Mouse (Mus musculus): ENCODE results near the gene Borcs7. TPM values are rescaled to one million over a fixed set of nuclear protein-coding genes. Genes with fewer than 3 reads are reported as not detected.
A peak's percentile ranks its signal among the peaks of the same experiment; 100 is the strongest.

Gene Borcs7
- polyA plus RNA-seq, 1 experiment from 2014 or later, result 10.9 TPM

- Histone ChIP-seq H3K4me3 (ENCODE audit: inconsistent target) (no peak overlapping the region), H3K27ac (no peak overlapping the region), H3K36me3 (ENCODE audit: inconsistent target) (no peaks in the 10 kb centered on the region), H3K79me2 (ENCODE audit: inconsistent target) (no peaks in the 10 kb centered on the region)
- WGBS (ENCODE audit: missing documents), result 60% methylated on average over 12 of the region's 12 CpGs
Observed at GRCm38 (mm10) chr19:46679720-46680383, 9.9 kb upstream of the Borcs7 start.

- peak overlapping the region; percentile 42 for H3K4me3 ChIP-seq (ENCODE audit: inconsistent target)
- H3K36me3 ChIP-seq (ENCODE audit: inconsistent target), result no peaks in the 10 kb centered on the region
- 83% methylated on average over 11 of the region's 11 CpGs for WGBS (ENCODE audit: missing documents)
- H3K27ac ChIP-seq, result 0 out of 2 replicates have a peak overlapping the region, but pooled peaks have one; percentile 64
- H3K79me2 ChIP-seq (ENCODE audit: inconsistent target), result peaks cover 5% of the 10 kb centered on the region; the same call in 1 of the 2 replicates
Observed at GRCm38 (mm10) chr19:46690387-46690786, 681 bp downstream of the Borcs7 start.

GRCm38 (mm10) chr19:46691078-46691477 is 1.4 kb downstream of the Borcs7 start:
- H3K79me2 ChIP-seq (ENCODE audit: inconsistent target), result peaks cover 5% of the 10 kb centered on the region; the same call in 1 of the 2 replicates
- no peak overlapping the region for H3K4me3 ChIP-seq (ENCODE audit: inconsistent target)
- WGBS (ENCODE audit: missing documents), result 51% methylated on average over 2 of the region's 2 CpGs
- H3K36me3 ChIP-seq (ENCODE audit: inconsistent target), result no peaks in the 10 kb centered on the region
- H3K27ac ChIP-seq, result no peak overlapping the region

- Histone ChIP-seq H3K4me3 (ENCODE audit: inconsistent target) (no peak overlapping the region), H3K36me3 (ENCODE audit: inconsistent target) (no peaks in the 10 kb centered on the region), H3K79me2 (ENCODE audit: inconsistent target) (peaks cover 5% of the 10 kb centered on the region; the same call in 1 of the 2 replicates), H3K27ac (no peak overlapping the region)
- 95% methylated on average over 4 of the region's 4 CpGs for WGBS (ENCODE audit: missing documents)
Observed at GRCm38 (mm10) chr19:46693146-46693545, 3.4 kb downstream of the Borcs7 start.

- Histone ChIP-seq H3K79me2 (ENCODE audit: inconsistent target) (no peaks in the 10 kb centered on the region), H3K36me3 (ENCODE audit: inconsistent target) (no peaks in the 10 kb centered on the region), H3K4me3 (ENCODE audit: inconsistent target) (no peak overlapping the region), H3K27ac (no peak overlapping the region)
- 94% methylated on average over 8 of the region's 8 CpGs for WGBS (ENCODE audit: missing documents)
Observed at GRCm38 (mm10) chr19:46696482-46696881, 6.8 kb downstream of the Borcs7 start.

GRCm38 (mm10) chr19:46696943-46697342 is 7.2 kb downstream of the Borcs7 start:
- H3K4me3 ChIP-seq (ENCODE audit: inconsistent target), result no peak overlapping the region
- no peak overlapping the region for H3K27ac ChIP-seq
- H3K79me2 ChIP-seq (ENCODE audit: inconsistent target), result no peaks in the 10 kb centered on the region
- no peaks in the 10 kb centered on the region for H3K36me3 ChIP-seq (ENCODE audit: inconsistent target)
- WGBS (ENCODE audit: missing documents), result 96% methylated on average over 7 of the region's 7 CpGs

GRCm38 (mm10) chr19:46697840-46698517 is 8.3 kb downstream of the Borcs7 start:
- H3K27ac ChIP-seq, result peak overlapping the region; percentile 54

GRCm38 (mm10) chr19:46699011-46699481 is 9.3 kb downstream of the Borcs7 start:
- Histone ChIP-seq H3K79me2 (ENCODE audit: inconsistent target) (no peaks in the 10 kb centered on the region), H3K4me3 (ENCODE audit: inconsistent target) (no peak overlapping the region), H3K36me3 (ENCODE audit: inconsistent target) (no peaks in the 10 kb centered on the region), H3K27ac (peak overlapping the region; percentile 54)
- 18% methylated on average over 10 of the region's 10 CpGs for WGBS (ENCODE audit: missing documents)

More at GRCm38 (mm10) chr19:46697840-46698517, 8.3 kb downstream of the Borcs7 start:
- Histone ChIP-seq H3K36me3 (ENCODE audit: inconsistent target) (no peaks in the 10 kb centered on the region), H3K4me3 (ENCODE audit: inconsistent target) (no peak overlapping the region), H3K79me2 (ENCODE audit: inconsistent target) (no peaks in the 10 kb centered on the region)
- 43% methylated on average over 19 of the region's 19 CpGs for WGBS (ENCODE audit: missing documents)

- no peak overlapping the region for H3K4me3 ChIP-seq (ENCODE audit: inconsistent target)
- H3K36me3 ChIP-seq (ENCODE audit: inconsistent target), result no peaks in the 10 kb centered on the region
- no peaks in the 10 kb centered on the region for H3K79me2 ChIP-seq (ENCODE audit: inconsistent target)
- 96% methylated on average over 9 of the region's 9 CpGs for WGBS (ENCODE audit: missing documents)
- H3K27ac ChIP-seq, result no peak overlapping the region
Observed at GRCm38 (mm10) chr19:46701156-46701555, 11.4 kb downstream of the Borcs7 start.

GRCm38 (mm10) chr19:46705779-46706495 is 16.2 kb downstream of the Borcs7 start:
- Histone ChIP-seq H3K79me2 (ENCODE audit: inconsistent target) (no peaks in the 10 kb centered on the region), H3K4me3 (ENCODE audit: inconsistent target) (no peak overlapping the region), H3K36me3 (ENCODE audit: inconsistent target) (no peaks in the 10 kb centered on the region), H3K27ac (no peak overlapping the region)
- whole genome bisulfite sequencing (ENCODE audit: missing documents), result 23% methylated on average over 7 of the region's 7 CpGs

GRCm38 (mm10) chr19:46706540-46707295 is 17.0 kb downstream of the Borcs7 start:
- Histone ChIP-seq H3K4me3 (ENCODE audit: inconsistent target) (0 out of 2 replicates have a peak overlapping the region, but pooled peaks have one; percentile 11), H3K27ac (no peak overlapping the region), H3K36me3 (ENCODE audit: inconsistent target) (no peaks in the 10 kb centered on the region), H3K79me2 (ENCODE audit: inconsistent target) (no peaks in the 10 kb centered on the region)
- WGBS (ENCODE audit: missing documents), result 89% methylated on average over 9 of the region's 9 CpGs

- no peaks in the 10 kb centered on the region for H3K36me3 ChIP-seq (ENCODE audit: inconsistent target)
- H3K79me2 ChIP-seq (ENCODE audit: inconsistent target), result no peaks in the 10 kb centered on the region
- WGBS (ENCODE audit: missing documents), result 16% methylated on average over 29 of the region's 31 CpGs
- H3K27ac ChIP-seq, result peak within 1 kb of the TSS; percentile 2; the same call in 1 of the 2 replicates
- H3K4me3 ChIP-seq (ENCODE audit: inconsistent target), result peak within 1 kb of the TSS; percentile 11; the same call in 1 of the 2 replicates
Observed at GRCm38 (mm10) chr19:46707296-46708151, 17.8 kb downstream of the Borcs7 start, which contains the start of gene As3mt. TSS of gene As3mt (plus strand) at chr19:46707458.

- WGBS (ENCODE audit: missing documents), result 92% methylated on average over 4 of the region's 4 CpGs
- H3K36me3 ChIP-seq (ENCODE audit: inconsistent target), result no peaks in the 10 kb centered on the region
Observed at GRCm38 (mm10) chr19:46710614-46711013, 20.9 kb downstream of the Borcs7 start.

More at GRCm38 (mm10) chr19:46710614-46711013, 20.9 kb downstream of the Borcs7 start:
- H3K27ac ChIP-seq, result no peak overlapping the region
- H3K79me2 ChIP-seq (ENCODE audit: inconsistent target), result no peaks in the 10 kb centered on the region
- H3K4me3 ChIP-seq (ENCODE audit: inconsistent target), result no peak overlapping the region

All from macrophage (primary cell).